Mouse (Mus musculus) kidney, adult 2 months (tissue): ENCODE measurements around the gene Tdg.

ENCODE experiments used
- CTCF ChIP-seq: fragments of 200-500 bp; conservative IDR thresholded peaks from 2 replicates; pipeline ENCODE4 v1.5.1; 2011; ENCODE audit warnings: low read depth, mild to moderate bottlenecking, control low read depth, low read length, moderate library complexity, mixed read lengths; ENCODE audit not compliant: insufficient read depth, insufficient read length
- POLR2A ChIP-seq: fragments of 200-500 bp; IDR thresholded peaks from one replicate; pipeline ENCODE4 v1.6.1; 2011; ENCODE audit warnings: low read depth, low read length, control low read depth

- no peak for TF ChIP-seq CTCF
- peak; percentile 22 for TF ChIP-seq POLR2A
These were observed 69.2 kb downstream of the Tdg start for GRCm38 (mm10) chr10:82698712-82699261.
